Mouse (Mus musculus): ENCODE measurements at regions not wholly inside any gene's neighbourhood (a gene's known extent, or its start where the extent isn't known, plus 50 kb on each side); places are given as distances from the start of the nearest gene placed in this dataset.

DNA sequence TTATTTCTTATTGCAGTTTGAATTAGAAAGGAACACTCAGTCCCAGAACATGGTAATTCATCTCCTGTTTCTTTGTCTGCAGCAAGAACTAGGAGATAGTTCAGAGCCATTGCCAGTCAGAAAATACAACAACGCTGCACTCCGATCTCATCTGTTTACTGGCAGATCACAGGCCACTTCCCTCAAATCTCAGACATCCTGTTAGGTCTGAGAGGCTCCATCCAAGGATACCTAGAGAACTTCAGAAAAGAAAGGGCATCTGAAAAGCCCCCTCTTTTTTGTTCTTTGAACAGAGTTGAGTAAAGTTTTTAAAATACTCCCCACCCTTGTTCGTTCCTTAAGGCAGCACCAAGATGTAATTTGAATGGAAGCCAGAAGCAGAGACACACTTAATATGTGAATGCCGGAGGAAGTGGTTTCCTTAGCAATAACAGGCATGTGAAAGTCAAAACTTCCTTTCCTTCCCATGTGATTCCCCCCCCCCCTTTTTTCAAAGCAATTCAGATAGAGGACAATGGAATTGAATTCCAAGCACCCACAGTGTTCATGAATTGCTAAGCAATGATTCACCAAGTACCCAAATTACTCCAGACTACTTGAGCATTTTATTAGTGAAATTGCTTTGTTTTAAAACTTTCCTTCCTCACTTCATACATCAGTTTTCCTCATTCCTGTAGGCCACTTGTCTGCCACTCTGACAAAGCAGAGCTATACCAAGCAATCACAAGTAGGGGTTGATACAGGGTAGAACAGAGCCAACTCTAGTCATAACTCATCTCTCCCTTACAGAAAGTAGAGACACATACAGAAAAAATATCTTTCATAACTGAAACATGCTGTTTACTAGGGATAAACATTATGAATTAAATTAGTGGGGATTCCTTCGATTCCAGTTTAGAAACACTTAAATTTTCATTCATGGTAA lies 100.7 kb upstream of the 4933415F23Rik start:
- no peak overlapping the region for H3K4me3 ChIP-seq (ENCODE audit: low read depth, low read length)
- H3K27ac ChIP-seq (ENCODE audit: insufficient read depth, low read length): no peak overlapping the region
- no peaks in the 10 kb centered on the region for H3K36me3 ChIP-seq (ENCODE audit: control insufficient read depth, insufficient read depth, low read length, poor library complexity, severe bottlenecking)
- no peak overlapping the region for H3K9ac ChIP-seq (ENCODE audit: low read depth, poor library complexity, severe bottlenecking)
- no peaks in the 10 kb centered on the region for H3K4me1 ChIP-seq (ENCODE audit: control insufficient read depth, insufficient read depth, low read length)
- no peaks in the 10 kb centered on the region for H3K27me3 ChIP-seq (ENCODE audit: control insufficient read depth, insufficient read depth, low read length, poor library complexity, severe bottlenecking)
- no peaks in the 10 kb centered on the region for H3K9me3 ChIP-seq (replicated peaks; ENCODE audit: control insufficient read depth, insufficient read depth, low read length, poor library complexity, severe bottlenecking)
- TF ChIP-seq EP300 (IDR thresholded peaks at IDR 0.05; ENCODE audit: insufficient read depth, low read depth, low read length): no peak
- TF ChIP-seq CTCF (IDR thresholded peaks at IDR 0.05; ENCODE audit: low read depth, low read length): no peak
- TF ChIP-seq POLR2A (IDR thresholded peaks at IDR 0.05; ENCODE audit: insufficient read depth, low read length): no peak

DNA sequence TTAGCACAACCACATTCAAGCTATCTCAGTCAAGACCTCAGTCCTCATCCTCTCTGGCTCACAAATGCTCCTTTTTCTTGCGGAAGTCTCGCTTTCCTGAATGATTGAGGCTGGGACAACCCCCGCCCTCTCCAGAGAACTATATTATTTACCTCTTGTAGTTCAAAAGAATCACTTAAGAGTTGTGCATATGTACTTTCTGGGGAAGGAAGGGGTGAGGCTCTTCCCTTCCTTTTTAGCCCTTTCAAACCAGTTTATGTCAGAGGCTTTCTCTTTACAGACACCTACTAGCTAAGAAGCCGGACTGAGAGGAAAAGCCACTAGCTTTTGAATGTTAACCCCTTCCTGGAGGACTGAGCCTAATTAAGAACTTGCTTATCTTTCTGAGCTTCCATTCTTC lies 98.4 kb upstream of the 4933415F23Rik start:
- no peaks in the 10 kb centered on the region for H3K36me3 ChIP-seq (ENCODE audit: control insufficient read depth, insufficient read depth, low read length, poor library complexity, severe bottlenecking)
- H3K9ac ChIP-seq (ENCODE audit: low read depth, poor library complexity, severe bottlenecking): no peak overlapping the region
- TF ChIP-seq POLR2A (IDR thresholded peaks at IDR 0.05; ENCODE audit: insufficient read depth, low read length) (no peak), EP300 (IDR thresholded peaks at IDR 0.05; ENCODE audit: insufficient read depth, low read depth, low read length) (no peak), CTCF (IDR thresholded peaks at IDR 0.05; ENCODE audit: low read depth, low read length) (no peak)
- no peak overlapping the region for H3K4me3 ChIP-seq (ENCODE audit: low read depth, low read length)
- no peak overlapping the region for H3K27ac ChIP-seq (ENCODE audit: insufficient read depth, low read length)
- H3K9me3 ChIP-seq (replicated peaks; ENCODE audit: control insufficient read depth, insufficient read depth, low read length, poor library complexity, severe bottlenecking): no peaks in the 10 kb centered on the region
- no peaks in the 10 kb centered on the region for H3K27me3 ChIP-seq (ENCODE audit: control insufficient read depth, insufficient read depth, low read length, poor library complexity, severe bottlenecking)
- no peaks in the 10 kb centered on the region for H3K4me1 ChIP-seq (ENCODE audit: control insufficient read depth, insufficient read depth, low read length)

DNA sequence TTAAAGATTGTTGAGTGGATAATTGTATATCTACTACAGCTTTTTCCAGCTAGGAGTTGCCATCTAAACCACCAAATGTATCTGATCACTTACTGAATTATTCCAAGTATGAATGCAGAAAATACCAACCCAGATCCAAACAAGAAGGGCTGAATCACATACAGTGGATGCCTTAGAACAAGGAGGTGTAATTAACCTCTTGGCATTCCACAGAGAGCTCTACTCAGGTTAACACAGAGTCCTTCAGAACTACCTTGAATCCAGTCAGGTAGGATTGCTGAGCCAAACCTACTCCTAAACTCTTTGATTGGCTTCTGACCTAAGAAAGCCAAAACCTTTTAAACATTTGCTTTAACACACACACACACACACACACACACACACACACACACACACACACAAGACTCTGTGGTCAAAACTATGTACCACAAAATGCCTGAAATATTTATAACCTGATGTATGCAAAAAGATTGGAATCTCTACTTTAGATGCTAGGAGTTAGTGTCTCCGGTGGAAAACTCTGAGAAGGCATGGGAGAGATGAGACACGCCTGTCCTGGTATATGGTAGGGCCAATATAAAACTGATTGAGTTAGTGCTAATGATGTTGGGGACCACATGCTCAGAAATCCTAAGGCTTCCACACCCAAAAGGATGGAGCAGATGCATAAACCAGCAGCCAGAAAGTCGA lies 88.4 kb upstream of the 4933415F23Rik start:
- Histone ChIP-seq H3K9ac (ENCODE audit: low read depth, poor library complexity, severe bottlenecking) (no peak overlapping the region), H3K27me3 (ENCODE audit: control insufficient read depth, insufficient read depth, low read length, poor library complexity, severe bottlenecking) (no peaks in the 10 kb centered on the region), H3K27ac (ENCODE audit: insufficient read depth, low read length) (no peak overlapping the region), H3K4me3 (ENCODE audit: low read depth, low read length) (no peak overlapping the region), H3K4me1 (ENCODE audit: control insufficient read depth, insufficient read depth, low read length) (no peaks in the 10 kb centered on the region), H3K9me3 (replicated peaks; ENCODE audit: control insufficient read depth, insufficient read depth, low read length, poor library complexity, severe bottlenecking) (no peaks in the 10 kb centered on the region), H3K36me3 (ENCODE audit: control insufficient read depth, insufficient read depth, low read length, poor library complexity, severe bottlenecking) (no peaks in the 10 kb centered on the region)
- TF ChIP-seq CTCF (IDR thresholded peaks at IDR 0.05; ENCODE audit: low read depth, low read length): no peak
- TF ChIP-seq POLR2A (IDR thresholded peaks at IDR 0.05; ENCODE audit: insufficient read depth, low read length): no peak
- no peak for TF ChIP-seq EP300 (IDR thresholded peaks at IDR 0.05; ENCODE audit: insufficient read depth, low read depth, low read length)

DNA sequence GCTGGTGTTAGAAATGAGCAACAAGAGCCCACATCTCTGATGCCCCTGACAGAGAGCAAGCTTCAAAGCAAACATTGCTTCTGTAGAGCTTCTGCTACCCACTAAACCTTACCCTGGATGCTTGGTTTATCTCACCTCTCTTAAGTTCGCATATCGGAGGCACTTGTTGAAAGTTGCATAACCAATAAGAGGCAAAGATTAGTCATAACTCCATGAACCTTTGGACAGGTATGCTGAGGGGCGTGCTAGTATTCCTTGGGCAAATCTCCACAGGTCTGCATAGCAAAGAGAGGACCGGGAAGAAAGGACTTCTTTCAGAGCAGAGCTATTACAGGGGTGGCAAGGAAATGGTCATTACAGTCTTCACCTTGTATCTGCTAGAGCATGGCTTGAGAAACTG lies 87.7 kb upstream of the 4933415F23Rik start:
- no peaks in the 10 kb centered on the region for H3K9me3 ChIP-seq (replicated peaks; ENCODE audit: control insufficient read depth, insufficient read depth, low read length, poor library complexity, severe bottlenecking)
- H3K4me1 ChIP-seq (ENCODE audit: control insufficient read depth, insufficient read depth, low read length): no peaks in the 10 kb centered on the region
- no peak overlapping the region for H3K9ac ChIP-seq (ENCODE audit: low read depth, poor library complexity, severe bottlenecking)
- no peak for TF ChIP-seq CTCF (IDR thresholded peaks at IDR 0.05; ENCODE audit: low read depth, low read length)
- TF ChIP-seq EP300 (IDR thresholded peaks at IDR 0.05; ENCODE audit: insufficient read depth, low read depth, low read length): no peak
- H3K27me3 ChIP-seq (ENCODE audit: control insufficient read depth, insufficient read depth, low read length, poor library complexity, severe bottlenecking): no peaks in the 10 kb centered on the region; the same call in 1 of the 2 replicates
- no peaks in the 10 kb centered on the region for H3K36me3 ChIP-seq (ENCODE audit: control insufficient read depth, insufficient read depth, low read length, poor library complexity, severe bottlenecking)
- no peak overlapping the region for H3K4me3 ChIP-seq (ENCODE audit: low read depth, low read length)
- H3K27ac ChIP-seq (ENCODE audit: insufficient read depth, low read length): no peak overlapping the region

DNA sequence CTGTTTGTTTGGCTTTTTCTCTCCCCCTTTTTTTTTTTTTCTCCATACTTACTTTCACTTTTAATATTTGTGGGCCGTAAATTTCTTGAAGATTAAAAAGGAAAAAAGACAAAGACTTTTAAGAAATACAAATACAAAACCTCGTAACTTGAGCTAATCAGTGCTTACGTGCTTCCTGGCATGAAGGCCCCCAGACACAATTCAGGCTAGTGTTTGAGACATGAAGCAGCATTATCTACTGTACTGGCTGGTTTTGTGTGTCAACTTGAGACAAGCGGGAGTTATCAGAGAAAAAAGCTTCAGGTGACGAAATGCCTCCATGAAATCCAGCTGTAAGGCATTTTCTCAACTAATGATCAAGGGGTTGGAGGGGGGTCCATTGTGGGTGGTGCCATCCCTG lies 86.2 kb upstream of the 4933415F23Rik start:
- TF ChIP-seq EP300 (IDR thresholded peaks at IDR 0.05; ENCODE audit: insufficient read depth, low read depth, low read length) (no peak), POLR2A (IDR thresholded peaks at IDR 0.05; ENCODE audit: insufficient read depth, low read length) (no peak), CTCF (IDR thresholded peaks at IDR 0.05; ENCODE audit: low read depth, low read length) (no peak)
- Histone ChIP-seq H3K9ac (ENCODE audit: low read depth, poor library complexity, severe bottlenecking) (no peak overlapping the region), H3K27me3 (ENCODE audit: control insufficient read depth, insufficient read depth, low read length, poor library complexity, severe bottlenecking) (no peaks in the 10 kb centered on the region; the same call in 1 of the 2 replicates), H3K9me3 (replicated peaks; ENCODE audit: control insufficient read depth, insufficient read depth, low read length, poor library complexity, severe bottlenecking) (no peaks in the 10 kb centered on the region), H3K4me3 (ENCODE audit: low read depth, low read length) (no peak overlapping the region), H3K27ac (ENCODE audit: insufficient read depth, low read length) (no peak overlapping the region), H3K36me3 (ENCODE audit: control insufficient read depth, insufficient read depth, low read length, poor library complexity, severe bottlenecking) (no peaks in the 10 kb centered on the region), H3K4me1 (ENCODE audit: control insufficient read depth, insufficient read depth, low read length) (no peaks in the 10 kb centered on the region)
